Mouse (Mus musculus) cerebellum, adult 2 months (tissue): ENCODE measurements around the gene Tmem161a.

ENCODE experiments used
- CTCF ChIP-seq: fragments of 200-500 bp; IDR thresholded peaks from 2 replicates; pipeline ENCODE4 v1.5.1; 2011; ENCODE audit warnings: low read depth, mild to moderate bottlenecking, control low read depth, low read length, moderate library complexity, borderline replicate concordance; ENCODE audit not compliant: insufficient read depth
- POLR2A ChIP-seq: fragments of 200-500 bp; IDR thresholded peaks from 2 replicates; pipeline ENCODE4 v1.6.1; 2011; ENCODE audit warnings: low read length, control low read depth, borderline replicate concordance; ENCODE audit not compliant: insufficient read depth

GRCm38 (mm10) chr8:70222041-70222440, 49.9 kb downstream of the Tmem161a start:
- no peak for TF ChIP-seq POLR2A
- no peak for TF ChIP-seq CTCF
